Comparison of ENCODE assay signal across 8 mouse cellular contexts in the genomic region with DNA sequence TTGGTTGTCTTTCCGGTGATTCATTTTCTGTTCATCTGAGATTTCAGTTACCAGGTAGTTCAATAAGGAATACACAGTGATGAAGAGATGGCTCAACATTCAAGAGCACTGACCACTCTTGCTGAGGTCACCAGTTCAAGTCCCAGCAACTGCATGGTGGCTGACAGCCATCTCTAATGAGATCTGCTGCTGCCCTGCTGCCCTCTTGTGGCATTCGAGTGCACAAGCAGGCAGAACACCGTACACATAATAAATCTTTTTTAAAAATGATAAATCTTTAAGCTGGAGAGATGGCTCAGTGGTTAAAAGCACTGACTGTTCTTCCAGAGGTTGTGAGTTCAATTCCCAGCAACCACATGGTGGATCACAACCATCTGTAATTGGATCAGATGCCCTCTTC. TPM values are rescaled to one million over a fixed set of nuclear protein-coding genes. Genes with fewer than 3 reads are reported as not detected.
DNase-seq lines count a peak whose midpoint lies in the region; ATAC-seq and TF ChIP-seq lines count a peak whose summit lies in the region.

No protein-coding gene starts in this region.

- H3K27ac ChIP-seq in kidney, adult 2 months (ENCODE audit: insufficient read depth, low read depth, low read length), result no peak overlapping the region
- H3K27ac ChIP-seq in kidney, embryonic 14.5 days (ENCODE audit: low read depth, low read length), result no peak overlapping the region

- ATAC-seq in kidney, embryonic 14.5 days (ENCODE audit: low FRiP score, low TSS enrichment), result no peak
- ATAC-seq in granulocyte monocyte progenitor cell, adult 5-6 weeks (replicated peaks; ENCODE audit: poor library complexity, severe bottlenecking), result peak; percentile 84
- peak; percentile 95 for ATAC-seq in megakaryocyte progenitor cell, adult 5-6 weeks (replicated peaks; ENCODE audit: poor library complexity)

- no peak overlapping the region for H3K4me3 ChIP-seq in kidney, adult 2 months (ENCODE audit: insufficient read depth, low read depth, low read length)
- H3K4me3 ChIP-seq in kidney, embryonic 14.5 days (ENCODE audit: low read length), result no peak overlapping the region

- no peaks in the 10 kb centered on the region for H3K36me3 ChIP-seq in kidney, adult 2 months (ENCODE audit: control insufficient read depth, insufficient read depth, low read length)
- H3K36me3 ChIP-seq in kidney, embryonic 14.5 days (ENCODE audit: control insufficient read depth, insufficient read depth, low read length), result no peaks in the 10 kb centered on the region

- H3K9me3 ChIP-seq in kidney, embryonic 14.5 days (ENCODE audit: control insufficient read depth, low read length), result no peaks in the 10 kb centered on the region

- WGBS in kidney, adult 2 months, result 44% methylated on average over 3 of the region's 3 CpGs
- 56% methylated on average over 3 of the region's 3 CpGs for WGBS in kidney, embryonic 14.5 days

- TF ChIP-seq CTCF in kidney, adult 2 months (conservative IDR thresholded peaks at IDR 0.05; ENCODE audit: insufficient read depth, insufficient read length, low read depth, low read length), result peak; percentile 78

- H3K4me1 ChIP-seq in kidney, adult 2 months (ENCODE audit: control insufficient read depth, insufficient read depth, low read length), result no peaks in the 10 kb centered on the region
- H3K4me1 ChIP-seq in kidney, embryonic 14.5 days (ENCODE audit: control insufficient read depth, insufficient read depth, low read length), result no peaks in the 10 kb centered on the region

- H3K9ac ChIP-seq in kidney, embryonic 14.5 days (ENCODE audit: low read depth, low read length), result no peak overlapping the region

- no peaks in the 10 kb centered on the region for H3K27me3 ChIP-seq in kidney, adult 2 months (replicated peaks; ENCODE audit: control insufficient read depth, insufficient read depth, low read length)
- H3K27me3 ChIP-seq in kidney, embryonic 14.5 days (ENCODE audit: control insufficient read depth, insufficient read depth, low read length), result no peaks in the 10 kb centered on the region

- H3K4me2 ChIP-seq in kidney, embryonic 14.5 days (replicated peaks; ENCODE audit: low read depth, low read length), result no peak overlapping the region

- TF ChIP-seq POLR2A in kidney, adult 2 months (IDR thresholded peaks at IDR 0.05; ENCODE audit: low read depth, low read length), result no peak

- peak; percentile 42 for DNase-seq in kidney, adult 2 months
- peak; percentile 71 for DNase-seq in NIH3T3 (ENCODE audit: low read depth)
- DNase-seq in neural tube, embryonic 10.5 days (ENCODE audit: extremely low spot score, low spot score), result no peak
- no peak for DNase-seq in cerebellum, adult 8-10 months
- no peak for DNase-seq in urinary bladder, postnatal 36 days (ENCODE audit: low spot score in 2 of 2)

RNA-seq across cellular contexts. Expression of gene Mfap1b, which starts 6.6 kb away (rescaled TPM):
- 3.3 and 4.9 TPM in 2 replicates for polyA plus RNA-seq in kidney, adult 2 months (2012; rRNA removed)
- 47.8 and 53.2 TPM in 2 replicates for polyA plus RNA-seq in kidney, embryonic 14.5 days (2014; fragmentation: Nextera tagmentation; extraction: Ambion mirVana)
- 23.3 and 30.9 TPM in 2 replicates for total RNA-seq in granulocyte monocyte progenitor cell, adult 5-6 weeks (2014; fragmentation: Nextera tagmentation)
- 45.9 and 52.2 TPM in 2 replicates for total RNA-seq in granulocyte monocyte progenitor cell, adult 5-6 weeks (2017)
- 34.8 and 37.2 TPM in 2 replicates for total RNA-seq in megakaryocyte progenitor cell, adult 5-6 weeks (2015)
- total RNA-seq in megakaryocyte progenitor cell, adult 5-6 weeks (2017), result 39.6 and 51.1 TPM in 2 replicates

RNA-seq across cellular contexts. Expression of gene Serinc4, which starts 23.9 kb away (rescaled TPM):
- 0.44 and 0.54 TPM in 2 replicates for polyA plus RNA-seq in kidney, adult 2 months (2012; rRNA removed)
- 0.20 and 0.24 TPM in 2 replicates for polyA plus RNA-seq in kidney, embryonic 14.5 days (2014; fragmentation: Nextera tagmentation; extraction: Ambion mirVana)
- total RNA-seq in granulocyte monocyte progenitor cell, adult 5-6 weeks (2014; fragmentation: Nextera tagmentation), result not detected in 2 replicates
- 0.26 and 0.60 TPM in 2 replicates for total RNA-seq in granulocyte monocyte progenitor cell, adult 5-6 weeks (2017)
- total RNA-seq in megakaryocyte progenitor cell, adult 5-6 weeks (2015), result not detected in 2 replicates
- total RNA-seq in megakaryocyte progenitor cell, adult 5-6 weeks (2017), result 0.74 and 1.5 TPM in 2 replicates

RNA-seq across cellular contexts. Expression of gene Mfap1a, which starts 26.0 kb away (rescaled TPM):
- polyA plus RNA-seq in kidney, adult 2 months (2012; rRNA removed), result 3.3 and 5.6 TPM in 2 replicates
- 21.5 and 28.0 TPM in 2 replicates for polyA plus RNA-seq in kidney, embryonic 14.5 days (2014; fragmentation: Nextera tagmentation; extraction: Ambion mirVana)
- 23.3 and 24.5 TPM in 2 replicates for total RNA-seq in granulocyte monocyte progenitor cell, adult 5-6 weeks (2014; fragmentation: Nextera tagmentation)
- total RNA-seq in granulocyte monocyte progenitor cell, adult 5-6 weeks (2017), result 36.3 and 46.9 TPM in 2 replicates
- 20.5 and 25.2 TPM in 2 replicates for total RNA-seq in megakaryocyte progenitor cell, adult 5-6 weeks (2015)
- total RNA-seq in megakaryocyte progenitor cell, adult 5-6 weeks (2017), result 33.5 and 39.0 TPM in 2 replicates

RNA-seq across cellular contexts. Expression of gene Wdr76, which starts 26.0 kb away (rescaled TPM):
- 2.0 TPM in 2 replicates for polyA plus RNA-seq in kidney, adult 2 months (2012; rRNA removed)
- 11.0 and 11.9 TPM in 2 replicates for polyA plus RNA-seq in kidney, embryonic 14.5 days (2014; fragmentation: Nextera tagmentation; extraction: Ambion mirVana)
- total RNA-seq in granulocyte monocyte progenitor cell, adult 5-6 weeks (2014; fragmentation: Nextera tagmentation), result 34.1 and 39.1 TPM in 2 replicates
- 33.9 and 38.7 TPM in 2 replicates for total RNA-seq in granulocyte monocyte progenitor cell, adult 5-6 weeks (2017)
- 38.0 and 40.1 TPM in 2 replicates for total RNA-seq in megakaryocyte progenitor cell, adult 5-6 weeks (2015)
- total RNA-seq in megakaryocyte progenitor cell, adult 5-6 weeks (2017), result 38.9 and 39.1 TPM in 2 replicates

RNA-seq across cellular contexts. Expression of gene Hypk, which starts 27.4 kb away (rescaled TPM):
- 6.4 and 6.5 TPM in 2 replicates for polyA plus RNA-seq in kidney, adult 2 months (2012; rRNA removed)
- 116 and 147 TPM in 2 replicates for polyA plus RNA-seq in kidney, embryonic 14.5 days (2014; fragmentation: Nextera tagmentation; extraction: Ambion mirVana)
- 103 and 133 TPM in 2 replicates for total RNA-seq in granulocyte monocyte progenitor cell, adult 5-6 weeks (2014; fragmentation: Nextera tagmentation)
- total RNA-seq in granulocyte monocyte progenitor cell, adult 5-6 weeks (2017), result 78.2 and 90.6 TPM in 2 replicates
- total RNA-seq in megakaryocyte progenitor cell, adult 5-6 weeks (2015), result 102 and 117 TPM in 2 replicates
- total RNA-seq in megakaryocyte progenitor cell, adult 5-6 weeks (2017), result 106 and 130 TPM in 2 replicates

Comparison
In these comparisons a context has a peak if more than half of its experiments do, and no peak if none do; other contexts are left out.
1. DNase-seq: peak in kidney, adult 2 months (single experiment) and NIH3T3 (single experiment); none in neural tube, embryonic 10.5 days (single experiment), cerebellum, adult 8-10 months (single experiment) and urinary bladder, postnatal 36 days (0 of 2).